10 mouse cellular contexts compared by ENCODE assay signal in genomic region chr9:110759265-110759664, GRCm38 (mm10). TPM values are rescaled to one million over a fixed set of nuclear protein-coding genes. Genes with fewer than 3 reads are reported as not detected.
A peak's percentile ranks its signal among the peaks of the same experiment; 100 is the strongest.
DNase-seq lines count a peak whose midpoint lies in the region; ATAC-seq and TF ChIP-seq lines count a peak whose summit lies in the region.
"Had no signal": no experiment of that assay in that cellular context is flagged by ENCODE, and none has a peak within 500 bp of the region (broad histone marks: within the 10 kb centered on the region; RNA-seq: fewer than 3 reads in every experiment).

No protein-coding gene starts in this region.

- H3K4me3 ChIP-seq in heart, embryonic 10.5 days, result no peak overlapping the region
- no peak overlapping the region for H3K4me3 ChIP-seq in bone marrow, adult 2 months (replicated peaks; ENCODE audit: control insufficient read depth, low read depth, low read length)
- no peak overlapping the region for H3K4me3 ChIP-seq in limb, embryonic 10.5 days

- H3K27ac ChIP-seq in heart, embryonic 10.5 days, result no peak overlapping the region
- no peak overlapping the region for H3K27ac ChIP-seq in bone marrow, adult 2 months (ENCODE audit: control insufficient read depth, insufficient read depth, low read depth, low read length, poor library complexity)
- no peak overlapping the region for H3K27ac ChIP-seq in limb, embryonic 10.5 days

- TF ChIP-seq CTCF in bone marrow, adult 2 months (IDR thresholded peaks at IDR 0.05; ENCODE audit: control insufficient read depth, insufficient read depth, low read length), result peak; percentile 78

- no peak for TF ChIP-seq POLR2A in bone marrow, adult 2 months (IDR thresholded peaks at IDR 0.05; ENCODE audit: borderline replicate concordance, control insufficient read depth, low read depth, low read length)

- no peaks in the 10 kb centered on the region for H3K9me3 ChIP-seq in heart, embryonic 10.5 days
- H3K9me3 ChIP-seq in limb, embryonic 10.5 days (replicated peaks), result no peaks in the 10 kb centered on the region

- peaks cover 48% of the 10 kb centered on the region for H3K4me1 ChIP-seq in heart, embryonic 10.5 days
- no peaks in the 10 kb centered on the region; the same call in 1 of the 2 replicates for H3K4me1 ChIP-seq in bone marrow, adult 2 months (ENCODE audit: control insufficient read depth, insufficient read depth, low read length)
- H3K4me1 ChIP-seq in limb, embryonic 10.5 days, result peaks cover 39% of the 10 kb centered on the region

- WGBS in heart, embryonic 10.5 days, result 46% methylated on average over 2 of the region's 2 CpGs
- WGBS in bone marrow, adult 2 months, result 44% methylated on average over 2 of the region's 2 CpGs
- WGBS in limb, embryonic 10.5 days, result 53% methylated on average over 2 of the region's 2 CpGs

- ATAC-seq in hematopoietic stem cell, adult 5-6 weeks (replicated peaks in 1 of 2; ENCODE audit: insufficient read depth in 1 of 2, low FRiP score in 2 of 2, low TSS enrichment in 1 of 2, low read depth in 1 of 2, poor library complexity in 2 of 2, severe bottlenecking in 2 of 2), result peak; percentile 80 to 82; a peak in 3 of 4 replicates
- ATAC-seq in erythroid progenitor cell, adult 5-6 weeks (replicated peaks; ENCODE audit: low FRiP score, poor library complexity, severe bottlenecking), result no peak

- no peaks in the 10 kb centered on the region for H3K36me3 ChIP-seq in heart, embryonic 10.5 days
- H3K36me3 ChIP-seq in limb, embryonic 10.5 days, result no peaks in the 10 kb centered on the region

- H3K27me3 ChIP-seq in heart, embryonic 10.5 days (ENCODE audit: insufficient read depth, poor library complexity, severe bottlenecking), result no peaks in the 10 kb centered on the region
- H3K27me3 ChIP-seq in limb, embryonic 10.5 days (ENCODE audit: low read depth, poor library complexity, severe bottlenecking), result peaks cover 37% of the 10 kb centered on the region

- peak; percentile 94 for DNase-seq in heart, adult 11 months
- DNase-seq in heart, embryonic 10.5 days (ENCODE audit: low spot score), result no peak
- DNase-seq in A20 (ENCODE audit: low read depth, low spot score), result peak; percentile 43
- DNase-seq in limb, embryonic 10.5 days (ENCODE audit: low spot score), result peak; percentile 66
- peak; percentile 52 for DNase-seq in mesoderm, embryonic 11.5 days (ENCODE audit: low read depth, low spot score)

RNA-seq across cellular contexts. Expression of gene Pth1r, which starts 12.3 kb away (rescaled TPM):
- 41.3 and 49.7 TPM in 2 replicates for polyA plus RNA-seq in heart, embryonic 10.5 days (2016; fragmentation: Nextera tagmentation; extraction: Ambion mirVana)
- 9.1 and 10.1 TPM in 2 replicates for polyA plus RNA-seq in bone marrow, adult 2 months (2011; ENCODE audit: insufficient read depth, insufficient read length, low replicate concordance, missing spikeins)
- total RNA-seq in hematopoietic stem cell, adult 5-6 weeks (2017), result 1.1 TPM in 1 of 2 replicates, not detected in the other
- 36.3 and 49.2 TPM in 2 replicates for polyA plus RNA-seq in limb, embryonic 10.5 days (2016; fragmentation: Nextera tagmentation; extraction: Ambion mirVana)
- 1.3 TPM in 1 of 2 replicates, not detected in the other for total RNA-seq in erythroid progenitor cell, adult 5-6 weeks (2015; ENCODE audit: low replicate concordance)
- total RNA-seq in erythroid progenitor cell, adult 5-6 weeks (2017; ENCODE audit: low replicate concordance), result 0.77 TPM in 1 of 2 replicates, not detected in the other

RNA-seq across cellular contexts. Expression of gene Myl3, which starts 17.6 kb away (rescaled TPM):
- 1,835 and 3,713 TPM in 2 replicates for polyA plus RNA-seq in heart, embryonic 10.5 days (2016; fragmentation: Nextera tagmentation; extraction: Ambion mirVana)
- polyA plus RNA-seq in bone marrow, adult 2 months (2011; ENCODE audit: insufficient read depth, insufficient read length, low replicate concordance, missing spikeins), result 2.2 and 4.2 TPM in 2 replicates
- total RNA-seq in hematopoietic stem cell, adult 5-6 weeks (2017), result not detected in 2 replicates
- polyA plus RNA-seq in limb, embryonic 10.5 days (2016; fragmentation: Nextera tagmentation; extraction: Ambion mirVana), result 1.7 and 3.5 TPM in 2 replicates
- not detected in 2 replicates for total RNA-seq in erythroid progenitor cell, adult 5-6 weeks (2015; ENCODE audit: low replicate concordance)
- total RNA-seq in erythroid progenitor cell, adult 5-6 weeks (2017; ENCODE audit: low replicate concordance), result not detected in 2 replicates

RNA-seq across cellular contexts. Expression of gene Prss42, which starts 38.7 kb away (rescaled TPM):
- polyA plus RNA-seq in heart, embryonic 10.5 days (2016; fragmentation: Nextera tagmentation; extraction: Ambion mirVana), result not detected in 2 replicates
- not detected in 2 replicates for polyA plus RNA-seq in bone marrow, adult 2 months (2011; ENCODE audit: insufficient read depth, insufficient read length, low replicate concordance, missing spikeins)
- total RNA-seq in hematopoietic stem cell, adult 5-6 weeks (2017), result not detected in 2 replicates
- polyA plus RNA-seq in limb, embryonic 10.5 days (2016; fragmentation: Nextera tagmentation; extraction: Ambion mirVana), result not detected in 2 replicates
- total RNA-seq in erythroid progenitor cell, adult 5-6 weeks (2015; ENCODE audit: low replicate concordance), result not detected in 2 replicates
- not detected in 2 replicates for total RNA-seq in erythroid progenitor cell, adult 5-6 weeks (2017; ENCODE audit: low replicate concordance)
- polyA plus RNA-seq: neural tube, embryonic 14.5 days had no signal

RNA-seq across cellular contexts. Expression of gene Prss44, which starts 54.5 kb away (rescaled TPM):
- polyA plus RNA-seq in heart, embryonic 10.5 days (2016; fragmentation: Nextera tagmentation; extraction: Ambion mirVana), result 0.32 TPM in 1 of 2 replicates, not detected in the other
- not detected in 2 replicates for polyA plus RNA-seq in bone marrow, adult 2 months (2011; ENCODE audit: insufficient read depth, insufficient read length, low replicate concordance, missing spikeins)
- not detected in 2 replicates for total RNA-seq in hematopoietic stem cell, adult 5-6 weeks (2017)
- not detected in 2 replicates for polyA plus RNA-seq in limb, embryonic 10.5 days (2016; fragmentation: Nextera tagmentation; extraction: Ambion mirVana)
- not detected in 2 replicates for total RNA-seq in erythroid progenitor cell, adult 5-6 weeks (2015; ENCODE audit: low replicate concordance)
- total RNA-seq in erythroid progenitor cell, adult 5-6 weeks (2017; ENCODE audit: low replicate concordance), result not detected in 2 replicates
- polyA plus RNA-seq: gonadal fat pad, adult 2 months; neural tube, embryonic 14.5 days had no signal

Comparison
In these comparisons a context has a peak if more than half of its experiments do, and no peak if none do; other contexts are left out.
1. RNA of gene Myl3, which starts 17.6 kb away (polyA plus RNA-seq): 1,835 to 3,713 TPM in heart, embryonic 10.5 days; 1.7 to 3.5 TPM in limb, embryonic 10.5 days and 2.2 to 4.2 TPM in bone marrow, adult 2 months; every median in the first group is over 100 times any median in the second.